12 mouse cellular contexts compared by ENCODE assay signal in genomic region chr6:72714250-72714649, GRCm38 (mm10).
DNase-seq lines count a peak whose midpoint lies in the region; ATAC-seq and TF ChIP-seq lines count a peak whose summit lies in the region.
"Had no signal": no experiment of that assay in that cellular context is flagged by ENCODE, and none has a peak within 500 bp of the region (broad histone marks: within the 10 kb centered on the region; RNA-seq: fewer than 3 reads in every experiment).

No protein-coding gene starts in this region.

- 58% methylated on average over 9 of the region's 9 CpGs for WGBS in hindbrain, embryonic 10.5 days
- 42% methylated on average over 9 of the region's 9 CpGs for WGBS in hindbrain, postnatal 0 days
- WGBS in embryonic facial prominence, embryonic 15.5 days, result 24% methylated on average over 9 of the region's 9 CpGs

- H3K9ac ChIP-seq in hindbrain, postnatal 0 days (replicated peaks; ENCODE audit: low read length), result no peak overlapping the region
- H3K9ac ChIP-seq in embryonic facial prominence, embryonic 15.5 days, result no peak overlapping the region
- H3K9ac ChIP-seq: midbrain, embryonic 15.5 days had no signal

- H3K9me3 ChIP-seq in hindbrain, embryonic 10.5 days, result no peaks in the 10 kb centered on the region
- H3K9me3 ChIP-seq in hindbrain, postnatal 0 days (ENCODE audit: low read length), result no peaks in the 10 kb centered on the region
- no peaks in the 10 kb centered on the region for H3K9me3 ChIP-seq in embryonic facial prominence, embryonic 15.5 days (replicated peaks)
- H3K9me3 ChIP-seq: midbrain, embryonic 15.5 days had no signal

- no peak for ATAC-seq in hindbrain, postnatal 0 days
- no peak for ATAC-seq in embryonic facial prominence, embryonic 15.5 days (ENCODE audit: insufficient number of reproducible peaks, low FRiP score, low TSS enrichment, low read depth)
- ATAC-seq: midbrain, embryonic 15.5 days had no signal

- H3K36me3 ChIP-seq in hindbrain, embryonic 10.5 days, result peaks cover 19% of the 10 kb centered on the region
- no peaks in the 10 kb centered on the region for H3K36me3 ChIP-seq in hindbrain, postnatal 0 days (ENCODE audit: insufficient read depth, low read length)
- peaks cover 4% of the 10 kb centered on the region; the same call in 1 of the 2 replicates for H3K36me3 ChIP-seq in embryonic facial prominence, embryonic 15.5 days
- H3K36me3 ChIP-seq: midbrain, embryonic 15.5 days had no signal

- no peak overlapping the region for H3K4me2 ChIP-seq in hindbrain, postnatal 0 days (ENCODE audit: low read depth, low read length)
- no peak overlapping the region for H3K4me2 ChIP-seq in embryonic facial prominence, embryonic 15.5 days (replicated peaks)
- H3K4me2 ChIP-seq: midbrain, embryonic 15.5 days had no signal

- TF ChIP-seq CTCF in hindbrain, postnatal 0 days (IDR thresholded peaks at IDR 0.05; ENCODE audit: low read depth), result no peak
- TF ChIP-seq CTCF in brain, embryonic 14.5 days (IDR thresholded peaks at IDR 0.05; ENCODE audit: borderline replicate concordance, extremely low read depth, insufficient read depth, insufficient read length), result no peak

- H3K4me3 ChIP-seq in hindbrain, embryonic 10.5 days, result no peak overlapping the region
- H3K4me3 ChIP-seq in hindbrain, postnatal 0 days (ENCODE audit: low read length), result no peak overlapping the region
- no peak overlapping the region for H3K4me3 ChIP-seq in embryonic facial prominence, embryonic 15.5 days (replicated peaks)
- H3K4me3 ChIP-seq: erythroblast, embryonic 14.5 days; midbrain, embryonic 15.5 days had no signal

- no peaks in the 10 kb centered on the region for H3K27me3 ChIP-seq in hindbrain, embryonic 10.5 days (ENCODE audit: insufficient read depth, poor library complexity, severe bottlenecking)
- no peaks in the 10 kb centered on the region for H3K27me3 ChIP-seq in hindbrain, postnatal 0 days (ENCODE audit: insufficient read depth, low read length)
- H3K27me3 ChIP-seq in embryonic facial prominence, embryonic 15.5 days, result no peaks in the 10 kb centered on the region
- H3K27me3 ChIP-seq: midbrain, embryonic 15.5 days had no signal

- H3K27ac ChIP-seq in hindbrain, embryonic 10.5 days, result 0 out of 2 replicates have a peak overlapping the region, but pooled peaks have one; percentile 1
- no peak overlapping the region for H3K27ac ChIP-seq in hindbrain, postnatal 0 days
- peak overlapping the region; percentile 86 for H3K27ac ChIP-seq in embryonic facial prominence, embryonic 15.5 days (replicated peaks)
- H3K27ac ChIP-seq: midbrain, embryonic 15.5 days had no signal

- DNase-seq in hindbrain, embryonic 10.5 days (ENCODE audit: low spot score), result no peak
- DNase-seq in hindbrain, postnatal 0 days (ENCODE audit: low spot score), result no peak
- DNase-seq in brain, embryonic 14.5 days (ENCODE audit: low read depth), result peak; percentile 59
- peak; percentile 70 for DNase-seq in mesoderm, embryonic 11.5 days (ENCODE audit: low read depth, low spot score)
- no peak for DNase-seq in right cerebral cortex, adult 2 months (ENCODE audit: low spot score in 2 of 2)
- no peak for DNase-seq in thymus, postnatal 36 days
- no peak for DNase-seq in layer of hippocampus, postnatal 25 days (ENCODE audit: extremely low spot score in 1 of 2, low spot score in 1 of 2)
- DNase-seq: cerebellum, adult 18-20 months; thymus, postnatal 4 days had no signal

- H3K4me1 ChIP-seq in hindbrain, embryonic 10.5 days (replicated peaks), result peaks cover 44% of the 10 kb centered on the region
- H3K4me1 ChIP-seq in hindbrain, postnatal 0 days (ENCODE audit: insufficient read depth, low read length), result peaks cover 23% of the 10 kb centered on the region
- H3K4me1 ChIP-seq in embryonic facial prominence, embryonic 15.5 days, result peaks cover 70% of the 10 kb centered on the region

- no peak for TF ChIP-seq POLR2A in brain, embryonic 14.5 days (IDR thresholded peaks at IDR 0.05; ENCODE audit: borderline replicate concordance, extremely low read depth, insufficient read depth, insufficient read length, poor library complexity, severe bottlenecking)

Comparison
In these comparisons a context has a peak if more than half of its experiments do, and no peak if none do; other contexts are left out.
1. DNase-seq: peak in brain, embryonic 14.5 days (single experiment) and mesoderm, embryonic 11.5 days (single experiment); none in hindbrain, embryonic 10.5 days (single experiment), hindbrain, postnatal 0 days (single experiment), right cerebral cortex, adult 2 months (0 of 2), thymus, postnatal 36 days (0 of 2) and layer of hippocampus, postnatal 25 days (0 of 2).